Mouse (Mus musculus) midbrain, postnatal 0 days (tissue): ENCODE results near the gene Tmem151b. TPM values are rescaled to one million over a fixed set of nuclear protein-coding genes. Genes with fewer than 3 reads are reported as not detected.

Experiments used
- ATAC-seq: fragments of 200-750 bp; cut with Nextera tagmentation; 2 replicates; pipeline ENCODE4 v1.8.0; 2017; ENCODE audit warnings: moderate number of reproducible peaks, mild to moderate bottlenecking, moderate TSS enrichment, moderate library complexity; ENCODE audit not compliant: low FRiP score
- DNase-seq: peaks from one replicate; pipeline ENCODE4 v3.0.0-alpha.2; 2015; ENCODE audit warnings: low spot score
- H3K27ac ChIP-seq: fragments of 300-500 bp; sonication (generic); 2 replicates; pipeline ENCODE4 v1.5.1; 2014; ENCODE audit warnings: low read depth, mild to moderate bottlenecking, low read length, mixed read lengths
- H3K27me3 ChIP-seq: fragments of 300-500 bp; sonication (generic); 2 replicates; pipeline ENCODE4 v1.6.1; 2014; ENCODE audit warnings: low read length, control low read depth, mixed read lengths; ENCODE audit not compliant: insufficient read depth
- H3K36me3 ChIP-seq: fragments of 300-500 bp; sonication (generic); 2 replicates; pipeline ENCODE4 v1.6.1; 2014; ENCODE audit warnings: low read length, control low read depth, mixed read lengths; ENCODE audit not compliant: insufficient read depth
- H3K4me1 ChIP-seq: fragments of 300-500 bp; sonication (generic); 2 replicates; pipeline ENCODE4 v1.6.1; 2014; ENCODE audit warnings: mild to moderate bottlenecking, control low read depth, antibody characterized with exemption, low read length, mixed read lengths; ENCODE audit not compliant: insufficient read depth
- H3K4me2 ChIP-seq: fragments of 300-500 bp; sonication (generic); 2 replicates; pipeline ENCODE4 v1.6.1; 2014; ENCODE audit warnings: low read depth, mild to moderate bottlenecking, low read length, mixed read lengths; ENCODE audit not compliant: poor library complexity, severe bottlenecking
- H3K4me3 ChIP-seq: fragments of 300-500 bp; sonication (generic); 2 replicates; pipeline ENCODE4 v1.5.1; 2014; ENCODE audit warnings: low read depth, mild to moderate bottlenecking, low read length, moderate library complexity
- H3K9ac ChIP-seq: fragments of 300-500 bp; sonication (generic); replicated peaks from 2 replicates; pipeline ENCODE4 v1.6.1; 2014; ENCODE audit warnings: mild to moderate bottlenecking, low read length, moderate library complexity, mixed read lengths; ENCODE audit not compliant: poor library complexity, severe bottlenecking
- H3K9me3 ChIP-seq: fragments of 300-500 bp; sonication (generic); 2 replicates; pipeline ENCODE4 v1.6.1; 2016; ENCODE audit warnings: low read length, control low read depth
- CTCF ChIP-seq: IDR thresholded peaks from 2 replicates; pipeline ENCODE4 v1.5.1; 2016; ENCODE audit warnings: antibody characterized with exemption, mild to moderate bottlenecking
- WGBS: fragments of 180-500 bp; shearing (Covaris S2); extraction: QIAGEN DNeasy Blood & Tissue Kit; methylation state at CpG from one replicate; pipeline ENCODE4 v1.1.7; 2014; 5-methylcytosine and 5-hydroxymethylcytosine counted together
- polyA plus RNA-seq: library from polyadenylated mRNA; unstranded; fragments of >200 nt; fragmentation: Nextera tagmentation; extraction: Ambion mirVana; gene quantifications from 2 replicates; pipeline ENCODE4 v1.2.1, GENCODE M21; 2015
- total RNA-seq: library from RNA; depleted of rRNA; stranded (reverse); fragments of >200 nt; gene quantifications from 2 replicates; pipeline ENCODE4 v1.2.3, GENCODE M21; 2014

Gene Tmem151b
- total and polyA plus RNA-seq, 2 experiments from 2014 or later = 29.1 to 95.6 TPM

- peaks cover 13% of the 10 kb centered on the region for H3K36me3 ChIP-seq
- DNase-seq (no peak), ATAC-seq (no peak)
These were observed 6.8 kb downstream of the Tmem151b start for GRCm38 (mm10) chr17:45542705-45543104.

DNA sequence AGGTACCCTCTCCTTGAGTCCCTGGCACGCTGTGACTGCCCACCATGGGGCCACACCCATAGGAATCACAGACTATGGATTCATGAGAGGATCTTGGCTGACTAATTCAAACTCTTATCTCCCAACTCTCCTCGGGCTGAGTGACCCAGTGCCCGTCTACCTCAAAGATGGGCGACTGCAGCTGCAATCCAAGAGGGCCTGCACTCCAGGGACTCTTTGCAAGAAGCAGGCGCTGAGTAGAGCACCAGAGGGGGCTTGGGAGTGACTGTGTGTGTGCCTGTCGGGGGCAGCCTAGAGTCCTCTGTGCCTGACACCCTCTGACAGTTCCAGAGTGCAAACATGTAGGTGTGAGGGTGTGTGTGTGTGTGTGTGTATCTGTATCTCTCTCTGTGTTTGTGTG, 7.3 kb downstream of the Tmem151b start:
- Histone ChIP-seq H3K27ac (no peak overlapping the region), H3K4me3 (no peak overlapping the region), H3K9ac (no peak overlapping the region), H3K4me2 (no peak overlapping the region), H3K4me1 (no peaks in the 10 kb centered on the region), H3K27me3 (peaks cover 11% of the 10 kb centered on the region), H3K9me3 (no peaks in the 10 kb centered on the region), H3K36me3 (peaks cover 13% of the 10 kb centered on the region)
- peak; percentile 27; the same call in 1 of the 2 replicates for TF ChIP-seq CTCF
- ATAC-seq (no peak), DNase-seq (no peak)
- WGBS = 32% methylated on average over 6 of the region's 6 CpGs

More at GRCm38 (mm10) chr17:45542705-45543104, 6.8 kb downstream of the Tmem151b start:
- H3K27me3 ChIP-seq = peaks cover 15% of the 10 kb centered on the region
- no peak overlapping the region for H3K27ac ChIP-seq
- no peaks in the 10 kb centered on the region for H3K9me3 ChIP-seq
- 79% methylated on average over 2 of the region's 2 CpGs for WGBS
- TF ChIP-seq CTCF = no peak
- no peak overlapping the region for H3K4me3 ChIP-seq
- H3K9ac ChIP-seq = no peak overlapping the region
- no peak overlapping the region for H3K4me2 ChIP-seq
- H3K4me1 ChIP-seq = 0 out of 2 replicates have a peak, but pooled peaks cover under 1% of the 10 kb centered on the region

DNA sequence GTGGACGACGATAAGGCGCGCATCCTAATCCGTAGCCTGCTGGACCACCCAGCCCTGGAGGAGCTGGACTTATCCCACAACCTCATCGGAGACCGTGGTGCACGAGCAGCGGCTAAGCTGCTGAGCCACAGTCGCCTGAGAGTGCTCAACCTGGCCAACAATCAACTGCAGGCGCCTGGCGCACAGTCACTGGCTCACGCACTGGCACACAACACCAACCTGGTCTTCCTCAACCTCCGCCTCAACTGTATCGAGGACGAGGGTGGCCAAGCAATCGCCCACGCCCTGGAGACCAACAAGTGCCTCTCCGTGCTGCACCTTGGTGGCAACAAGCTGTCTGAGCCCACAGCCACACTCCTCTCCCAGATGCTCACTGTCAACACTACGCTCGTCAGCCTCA, 9.8 kb downstream of the Tmem151b start:
- DNase-seq (no peak), ATAC-seq (no peak)
- H3K27me3 ChIP-seq = peaks cover 10% of the 10 kb centered on the region; the same call in 1 of the 2 replicates
- no peak overlapping the region for H3K4me2 ChIP-seq
- no peaks in the 10 kb centered on the region for H3K9me3 ChIP-seq
- 83% methylated on average over 21 of the region's 21 CpGs for WGBS
- peaks cover 3% of the 10 kb centered on the region; the same call in 1 of the 2 replicates for H3K36me3 ChIP-seq
- TF ChIP-seq CTCF = no peak
- no peak overlapping the region for H3K9ac ChIP-seq
- no peaks in the 10 kb centered on the region for H3K4me1 ChIP-seq
- H3K27ac ChIP-seq = no peak overlapping the region
- no peak overlapping the region for H3K4me3 ChIP-seq

- no peaks in the 10 kb centered on the region for H3K36me3 ChIP-seq
- no peak for TF ChIP-seq CTCF
- no peaks in the 10 kb centered on the region for H3K4me1 ChIP-seq
- H3K9ac ChIP-seq = no peak overlapping the region
- H3K4me3 ChIP-seq = no peak overlapping the region
- DNase-seq = no peak
- H3K27me3 ChIP-seq = peaks cover 10% of the 10 kb centered on the region; the same call in 1 of the 2 replicates
- no peak overlapping the region for H3K4me2 ChIP-seq
- WGBS = 67% methylated on average over 4 of the region's 4 CpGs
- H3K9me3 ChIP-seq = no peaks in the 10 kb centered on the region
- no peak for ATAC-seq
- H3K27ac ChIP-seq = no peak overlapping the region
These were observed 11.1 kb downstream of the Tmem151b start for GRCm38 (mm10) chr17:45538394-45538793.

DNA sequence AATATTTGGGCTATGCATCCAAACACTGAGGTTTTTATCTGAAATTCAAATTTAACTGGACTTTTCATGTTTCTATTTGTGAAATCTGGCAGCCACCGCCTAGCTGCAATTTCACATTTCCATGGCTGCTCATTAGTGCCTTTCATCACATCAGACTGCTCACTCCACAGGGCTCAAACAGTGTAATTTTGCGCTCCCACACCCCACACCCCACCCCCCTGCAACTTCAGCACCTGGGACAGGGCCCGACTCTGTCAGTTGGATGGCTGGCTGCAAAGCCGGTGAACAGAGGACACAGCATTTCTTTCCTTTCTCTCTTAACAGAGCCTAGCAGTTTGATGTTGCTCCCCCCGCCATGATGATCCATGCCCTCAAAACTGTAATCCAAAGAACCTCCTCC, 13.2 kb downstream of the Tmem151b start:
- H3K36me3 ChIP-seq = no peaks in the 10 kb centered on the region
- peaks cover 14% of the 10 kb centered on the region; the same call in 1 of the 2 replicates for H3K27me3 ChIP-seq
- H3K4me2 ChIP-seq = no peak overlapping the region
- H3K9ac ChIP-seq = no peak overlapping the region
- H3K4me3 ChIP-seq = no peak overlapping the region
- TF ChIP-seq CTCF = no peak
- DNase-seq = no peak
- H3K9me3 ChIP-seq = no peaks in the 10 kb centered on the region
- no peaks in the 10 kb centered on the region for H3K4me1 ChIP-seq
- no peak for ATAC-seq
- WGBS = 16% methylated on average over 5 of the region's 5 CpGs
- no peak overlapping the region for H3K27ac ChIP-seq

DNA sequence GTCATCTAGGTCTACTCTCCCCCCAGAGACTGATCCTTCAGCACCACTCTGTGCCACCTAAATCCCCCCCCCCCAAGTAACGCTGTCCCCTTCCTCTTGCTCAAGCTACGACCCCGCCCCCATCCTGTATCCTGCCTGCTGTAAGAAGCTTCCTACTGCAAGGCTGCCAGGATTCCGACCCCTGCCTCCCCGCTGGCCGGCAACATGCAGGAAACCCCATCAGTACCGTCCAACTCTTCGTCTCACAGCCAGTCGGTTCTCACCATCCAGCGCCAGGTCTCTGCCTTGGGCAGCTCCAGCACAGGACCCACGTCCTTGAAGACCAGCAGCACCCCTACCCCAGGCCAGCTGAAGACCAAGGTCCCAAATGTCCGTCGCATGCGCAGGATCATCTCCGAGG, 16.6 kb downstream of the Tmem151b start:
- no peaks in the 10 kb centered on the region for H3K36me3 ChIP-seq
- no peak overlapping the region for H3K9ac ChIP-seq
- no peak overlapping the region for H3K4me3 ChIP-seq
- no peak overlapping the region for H3K27ac ChIP-seq
- ATAC-seq (no peak), DNase-seq (no peak)
- 61% methylated on average over 15 of the region's 15 CpGs for WGBS
- H3K27me3 ChIP-seq = peaks cover 14% of the 10 kb centered on the region; the same call in 1 of the 2 replicates
- TF ChIP-seq CTCF = no peak
- no peaks in the 10 kb centered on the region for H3K9me3 ChIP-seq
- H3K4me1 ChIP-seq = no peaks in the 10 kb centered on the region
- H3K4me2 ChIP-seq = no peak overlapping the region
